Mouse (Mus musculus): Measurements from ENCODE around the gene Fntb.

GRCm38 (mm10) chr12:76776898-76777297, 11.5 kb downstream of the Fntb start:
- TF ChIP-seq CTCF (IDR thresholded peaks at IDR 0.05; ENCODE audit: low read depth) (no peak), EP300 (IDR thresholded peaks at IDR 0.05; ENCODE audit: low read depth) (no peak)
